Mouse (Mus musculus) cortical plate, adult 2 months (tissue): ENCODE measurements around the gene Igfbp1.

ENCODE experiments used
- CTCF ChIP-seq: fragments of 200-500 bp; IDR thresholded peaks from 2 replicates; pipeline ENCODE4 v1.5.1; 2011; ENCODE audit warnings: mild to moderate bottlenecking, control low read depth, low read length; ENCODE audit not compliant: insufficient read depth; ENCODE audit errors: extremely low read depth
- POLR2A ChIP-seq: fragments of 200-500 bp; IDR thresholded peaks from 2 replicates; pipeline ENCODE4 v1.6.1; 2011; ENCODE audit warnings: mild to moderate bottlenecking, low read length, control low read depth; ENCODE audit not compliant: insufficient read depth; ENCODE audit errors: extremely low read depth

DNA sequence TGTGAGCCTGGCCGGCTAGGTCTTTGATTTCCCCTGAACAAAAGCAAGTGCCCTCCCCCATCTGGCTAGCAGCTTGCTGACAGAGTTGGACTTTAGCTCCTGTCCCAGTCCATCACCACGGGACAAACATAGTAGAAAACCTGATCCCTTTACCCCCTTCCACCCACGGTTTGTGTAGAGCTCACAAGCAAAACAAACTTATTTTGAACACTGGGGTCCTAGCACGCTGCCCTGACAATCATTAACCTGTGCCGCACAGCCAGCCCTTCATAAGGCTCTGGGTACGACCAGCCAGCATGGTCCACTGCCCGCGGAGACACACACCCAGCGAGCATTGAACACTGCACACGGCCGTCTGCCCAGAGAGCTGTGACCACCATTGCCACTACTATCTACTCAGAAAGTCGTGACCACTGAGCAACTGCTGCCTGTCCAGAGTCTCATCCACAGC is at the start of gene Igfbp1:
- TF ChIP-seq CTCF: no peak
- no peak for TF ChIP-seq POLR2A
